Mouse (Mus musculus): ENCODE measurements at regions not wholly inside any gene's neighbourhood (a gene's known extent, or its start where the extent isn't known, plus 50 kb on each side); places are given as distances from the start of the nearest gene placed in this dataset.

GRCm38 (mm10) chr5:129429897-129430296 lies 71.1 kb upstream of the Sfswap start:
- DNase-seq (ENCODE audit: low spot score in 2 of 2): no peak

DNA sequence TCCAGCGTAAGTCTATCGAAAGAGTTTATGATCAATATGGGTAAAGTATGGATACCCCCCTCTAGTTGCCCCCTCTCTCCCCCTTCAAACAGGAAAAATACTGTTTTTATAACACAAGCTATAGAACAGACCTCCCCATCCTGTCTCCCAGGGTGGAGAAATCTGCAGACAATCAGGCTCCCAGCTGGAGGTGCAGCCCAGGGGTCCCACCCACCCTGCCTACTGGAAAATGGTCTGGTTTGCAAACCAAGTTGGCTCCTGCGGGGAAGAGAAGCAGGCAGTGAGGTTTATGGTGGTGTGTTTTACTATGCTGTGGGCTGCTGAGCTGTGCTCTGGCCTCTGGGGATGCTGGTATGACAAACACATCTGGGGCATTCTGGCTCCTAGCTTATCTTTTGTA lies 70.7 kb upstream of the Sfswap start:
- DNase-seq (ENCODE audit: low spot score in 2 of 2): no peak

GRCm38 (mm10) chr5:129449931-129450573 lies 51.0 kb upstream of the Sfswap start:
- DNase-seq (ENCODE audit: low spot score in 2 of 2): no peak

All from spleen, postnatal 36 days (tissue).